Mouse (Mus musculus) adrenal gland, adult 8-10 months (tissue): ENCODE results near the gene Dnajc19. TPM values are rescaled to one million over a fixed set of nuclear protein-coding genes. Genes with fewer than 3 reads are reported as not detected.
"Not testable (repeated sequence)": the region's sequence is repeated elsewhere in the genome, so short reads cannot be mapped to it uniquely, and the experiment has no call there.

ENCODE experiments used
- DNase-seq: peaks from one replicate; pipeline ENCODE4 v3.0.0; 2022
- total RNA-seq, 4 experiments: library from RNA; stranded (reverse); gene quantifications; 2 replicates each; pipeline ENCODE4 v1.2.4; 2022

The Dnajc19 gene
- total RNA-seq = 10 to 100 TPM; 59.6 to 85.2 (median 71.1) TPM

DNA sequence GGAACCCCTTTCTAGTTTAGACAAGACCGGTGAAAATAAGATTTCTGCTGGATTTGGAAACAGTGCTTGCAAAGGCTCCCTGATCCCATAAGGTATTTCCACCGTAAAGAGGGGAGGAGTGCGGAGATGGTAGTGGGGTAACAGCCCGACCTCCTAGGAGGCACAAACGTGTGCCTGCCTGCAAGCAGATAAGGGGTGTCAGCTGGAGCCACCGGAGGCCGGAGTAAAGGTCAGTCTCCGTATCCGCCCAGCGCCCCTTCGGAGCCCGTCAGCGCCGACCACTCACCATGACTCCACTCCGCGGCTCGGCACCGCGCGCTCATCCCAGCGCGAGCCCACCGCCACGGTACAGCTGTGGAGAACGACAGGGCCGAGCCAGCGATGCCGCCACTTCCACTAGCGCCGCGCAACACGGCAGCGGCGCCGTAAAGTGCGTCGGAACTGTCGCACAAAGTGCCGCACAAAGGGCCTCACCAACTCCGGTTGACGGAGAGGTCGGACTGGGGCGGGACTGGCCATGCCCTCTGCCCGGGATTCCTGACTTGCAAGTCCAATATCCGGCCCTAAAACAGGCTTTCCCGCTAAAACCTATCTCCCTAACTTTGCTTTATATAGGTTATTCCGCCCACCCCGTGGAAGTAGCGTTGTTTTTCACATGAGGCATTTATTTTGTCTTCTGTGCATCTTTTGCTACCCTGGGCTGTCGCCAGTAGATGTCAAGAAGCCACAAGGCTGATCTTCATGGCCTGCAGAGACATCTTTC is at the start of gene Dnajc19:
TSS of gene Dnajc19 (minus strand) at position 422 of the 763 bp plus-strand sequence.
- DNase-seq = peak; percentile 90

DNA sequence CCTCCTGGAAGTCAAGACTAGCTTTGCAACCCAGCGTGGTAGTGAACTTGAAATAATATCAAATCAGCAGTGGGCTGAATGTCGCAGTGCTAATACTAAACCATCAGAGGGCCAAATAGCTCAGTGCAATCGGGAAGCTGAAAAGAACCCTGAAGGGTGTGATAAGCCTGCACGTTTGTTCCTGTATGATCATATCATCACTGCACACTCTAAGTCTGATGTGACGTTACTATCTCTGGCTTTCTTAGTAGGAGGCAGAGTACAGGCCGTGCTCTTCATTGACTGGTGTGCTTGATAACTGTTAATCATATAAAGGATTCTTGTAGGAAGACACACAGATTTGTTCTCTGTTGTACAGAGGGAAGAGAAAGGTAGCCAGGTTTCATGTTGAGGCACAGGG is 48.8 kb upstream of the Dnajc19 start:
- DNase-seq = no peak

DNA sequence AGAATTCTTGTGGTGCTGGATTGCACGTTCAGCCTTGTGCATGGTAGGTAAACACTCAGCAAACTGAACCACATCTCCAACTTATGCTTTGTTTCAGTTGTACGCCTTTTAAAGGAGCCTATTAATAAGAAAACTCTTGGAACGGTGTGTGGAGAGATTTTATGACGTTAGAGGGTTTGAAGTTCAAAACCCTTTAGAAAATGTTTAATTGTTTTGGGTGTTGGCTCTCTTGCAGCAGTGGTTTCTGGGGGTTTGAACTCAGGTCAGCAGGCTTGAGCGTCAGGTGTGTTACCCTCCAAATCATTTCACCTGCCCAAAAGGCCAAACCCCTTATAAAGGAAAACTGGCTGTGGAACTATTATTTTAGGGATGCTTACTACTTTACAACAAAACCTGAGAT is 40.2 kb upstream of the Dnajc19 start:
- no peak for DNase-seq

DNA sequence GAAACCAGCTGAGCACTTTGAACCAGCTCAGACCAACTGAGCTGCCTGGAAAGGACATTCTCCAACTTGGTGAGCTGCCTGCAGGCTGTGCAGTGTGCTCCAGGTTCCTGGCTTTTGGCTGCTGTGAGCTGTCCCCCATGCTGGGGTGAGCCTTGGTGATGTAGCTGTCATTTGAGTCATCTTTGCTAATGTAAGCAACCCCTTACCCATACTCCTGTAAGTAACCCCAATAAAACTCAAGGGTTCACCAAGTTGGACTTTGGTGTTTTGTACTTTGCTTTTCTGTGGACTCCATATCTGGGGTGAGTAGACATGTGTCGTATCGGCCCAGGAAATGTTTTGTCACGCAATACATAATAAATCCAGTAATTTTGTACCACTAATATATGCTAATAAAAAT is 39.7 kb upstream of the Dnajc19 start:
- no peak for DNase-seq

DNA sequence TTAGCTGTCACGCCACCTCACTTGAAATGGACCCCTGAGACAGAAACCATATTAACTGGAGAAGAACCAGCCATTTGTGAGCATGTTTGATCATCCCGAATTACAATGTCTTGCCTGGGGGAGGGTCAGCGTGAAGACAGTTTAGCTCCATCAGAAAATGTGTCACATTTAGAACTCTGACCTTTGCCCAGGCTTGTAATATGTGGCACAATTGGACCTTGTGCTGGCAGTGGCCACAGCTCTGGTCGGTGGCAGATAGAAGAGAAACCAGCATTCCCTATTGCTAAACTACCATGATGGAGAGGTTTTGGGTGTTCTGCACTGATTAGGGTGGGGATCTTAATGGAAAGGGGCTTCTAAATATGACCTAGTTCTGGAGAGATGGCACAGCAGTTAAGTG is 38.7 kb upstream of the Dnajc19 start:
- no peak for DNase-seq

DNA sequence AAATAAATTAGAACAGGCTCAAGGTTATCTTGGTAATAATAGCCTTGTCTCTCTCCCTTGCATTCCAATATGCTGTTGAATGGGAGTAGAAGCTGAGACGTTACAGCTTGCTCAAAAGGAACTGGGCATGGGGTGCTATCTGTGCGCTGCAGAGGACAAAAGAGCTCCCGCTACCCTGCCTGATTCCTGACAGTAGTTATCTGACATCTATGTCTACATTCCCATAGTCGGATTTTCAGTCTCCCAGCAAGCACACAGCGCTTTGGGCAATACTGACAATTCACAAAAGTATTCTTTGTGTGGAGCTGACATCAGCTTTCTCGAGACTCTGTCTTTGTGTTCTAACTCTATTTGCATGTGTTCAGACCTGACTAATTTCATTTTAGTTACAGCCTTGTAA is 34.7 kb upstream of the Dnajc19 start:
- no peak for DNase-seq

DNA sequence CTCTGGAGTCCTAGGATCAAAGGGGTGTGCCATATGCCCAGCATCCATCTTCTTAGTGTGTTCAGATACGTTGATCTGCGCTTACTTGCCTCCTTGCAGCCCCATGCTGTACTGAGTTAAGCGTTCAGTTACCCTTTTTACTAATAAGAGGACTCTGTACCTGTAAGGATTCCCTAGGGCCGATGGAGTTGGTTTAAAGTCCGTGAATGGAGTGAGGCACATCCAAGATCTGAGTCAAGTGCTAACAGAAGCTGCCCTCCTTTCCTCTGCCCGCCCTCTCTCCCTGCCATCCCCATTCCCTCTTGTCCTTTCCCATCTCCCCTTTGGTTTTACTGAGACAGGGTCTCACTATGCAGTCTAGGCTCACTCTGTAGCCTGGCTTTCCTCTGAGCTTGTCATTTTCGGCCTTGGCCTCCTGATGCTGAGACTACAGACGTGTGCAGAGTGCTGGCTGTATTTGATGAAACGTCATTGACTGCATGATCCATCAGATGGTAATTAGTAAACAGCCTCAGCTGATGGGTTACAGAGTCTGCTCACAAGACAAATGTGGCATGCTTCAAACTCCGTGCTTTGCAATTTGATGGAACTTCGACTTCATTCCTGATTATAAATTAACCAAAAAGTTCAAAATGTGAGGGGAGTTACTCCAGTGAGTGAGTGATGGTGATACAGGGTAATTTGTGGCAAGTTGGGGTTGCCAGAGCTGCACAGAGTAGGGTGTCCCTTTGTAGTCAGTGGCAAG is 31.0 kb upstream of the Dnajc19 start:
- no peak for DNase-seq

DNA sequence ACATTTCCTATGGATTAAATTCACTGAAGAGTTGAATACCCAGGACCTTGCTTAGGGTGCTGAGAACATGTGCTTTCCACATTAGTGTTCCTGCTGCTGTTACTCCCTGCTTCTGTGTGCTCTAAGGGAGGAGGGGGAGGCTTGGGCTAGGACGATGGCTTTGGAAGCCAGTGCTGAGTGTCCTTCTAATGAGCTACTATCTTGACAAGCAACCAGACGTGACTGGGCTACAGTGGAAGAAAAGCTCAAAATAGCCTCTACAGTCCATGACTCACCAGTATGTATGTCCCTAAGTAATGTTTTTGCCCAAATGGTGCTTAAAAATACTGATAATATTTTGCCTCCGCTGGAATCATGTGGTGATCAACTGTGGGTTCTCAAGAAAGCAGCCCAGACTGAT is 26.5 kb upstream of the Dnajc19 start:
- DNase-seq = no peak

DNA sequence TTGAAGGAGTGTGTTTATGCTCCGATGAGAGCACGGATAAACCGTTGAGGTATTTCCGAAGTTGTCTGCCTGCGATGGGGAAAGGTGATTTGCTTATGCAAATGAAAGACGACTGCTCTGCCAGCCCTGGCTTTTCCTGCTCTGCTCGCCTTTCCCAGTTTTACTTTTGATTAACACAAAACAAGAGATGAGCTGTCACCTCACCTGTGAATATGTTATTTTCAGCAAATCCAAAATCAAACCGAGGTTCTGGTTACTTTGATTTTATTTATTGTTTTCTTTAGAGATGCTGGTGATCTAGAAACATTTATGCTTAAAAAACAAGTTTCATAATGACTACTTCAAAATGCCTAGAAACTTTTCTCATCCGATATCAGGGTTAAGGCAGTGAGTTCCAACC is 25.3 kb upstream of the Dnajc19 start:
- DNase-seq = no peak

DNA sequence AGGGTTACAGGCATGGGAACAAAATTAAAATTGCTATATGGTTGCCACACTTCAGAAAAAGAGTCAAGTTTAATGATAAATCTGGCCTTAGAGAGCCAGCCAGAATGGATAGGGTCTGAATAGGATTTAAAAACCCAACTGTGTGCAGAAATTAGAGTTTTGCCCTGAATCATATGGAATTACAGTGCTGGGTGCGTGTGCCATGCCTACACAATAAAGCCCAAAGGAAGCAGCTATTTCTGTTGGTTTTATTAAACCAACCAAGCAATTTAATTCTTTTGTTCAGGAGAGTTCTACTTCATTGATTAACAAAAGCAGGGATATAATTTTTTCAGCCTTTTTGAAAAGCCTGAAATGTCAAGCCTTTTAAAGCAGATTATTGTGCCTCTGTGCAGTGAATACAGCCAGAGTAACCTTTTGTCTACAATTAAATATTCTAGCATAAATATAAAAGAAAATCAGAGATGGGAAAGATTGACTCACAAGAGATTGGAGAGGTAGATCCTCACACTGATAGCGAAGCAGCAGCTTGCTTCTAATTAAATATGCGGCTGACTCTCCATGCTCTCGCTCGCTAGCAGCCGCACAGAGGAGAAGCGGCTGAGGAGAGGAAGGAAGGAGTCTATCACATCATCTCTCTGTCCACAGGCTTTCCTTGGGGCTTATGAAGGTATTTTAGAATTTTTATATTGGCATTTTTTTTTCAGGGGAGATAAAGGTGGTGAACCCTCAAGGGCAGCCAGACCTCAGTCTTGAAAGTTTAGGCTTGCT is 23.0 kb upstream of the Dnajc19 start:
- no peak for DNase-seq

DNA sequence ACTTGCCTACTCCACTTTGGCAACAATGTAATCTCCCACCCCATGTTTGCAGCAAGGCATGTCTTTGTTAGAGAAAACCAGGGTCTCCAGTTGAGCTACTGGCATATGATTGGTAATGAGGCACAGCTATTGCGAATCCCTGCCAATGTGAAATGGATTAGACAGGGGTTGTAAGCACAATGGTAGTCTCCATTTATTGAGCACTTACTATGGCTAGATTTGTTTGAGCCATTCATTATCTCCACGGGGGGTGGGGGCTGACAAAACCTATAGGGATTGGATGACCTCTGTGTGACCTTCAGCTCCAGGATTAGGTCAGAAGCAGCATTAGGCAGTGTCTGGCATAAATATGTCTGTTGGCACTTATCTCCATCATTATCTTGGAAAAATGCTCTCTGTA is 21.8 kb upstream of the Dnajc19 start:
- no peak for DNase-seq

DNA sequence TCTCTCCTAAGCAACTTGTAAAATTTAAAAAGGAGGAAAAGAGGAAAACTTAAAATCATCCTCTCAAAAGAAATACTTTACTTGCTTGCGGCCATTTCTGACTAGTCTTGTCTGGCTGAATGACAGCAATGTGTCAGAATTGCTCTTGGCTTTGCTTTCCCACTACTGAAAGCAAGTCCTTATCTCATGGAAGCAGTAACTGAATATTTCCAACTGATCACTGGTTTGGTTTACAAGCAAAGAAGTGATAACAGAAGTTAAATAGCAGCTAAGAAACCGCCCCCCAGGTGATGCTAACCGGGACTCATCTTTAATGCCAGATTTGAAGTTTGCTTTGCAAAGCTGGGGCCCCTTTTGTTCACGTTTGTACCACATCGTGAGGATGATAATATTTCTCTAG is 2.5 kb upstream of the Dnajc19 start:
- no peak for DNase-seq

DNA sequence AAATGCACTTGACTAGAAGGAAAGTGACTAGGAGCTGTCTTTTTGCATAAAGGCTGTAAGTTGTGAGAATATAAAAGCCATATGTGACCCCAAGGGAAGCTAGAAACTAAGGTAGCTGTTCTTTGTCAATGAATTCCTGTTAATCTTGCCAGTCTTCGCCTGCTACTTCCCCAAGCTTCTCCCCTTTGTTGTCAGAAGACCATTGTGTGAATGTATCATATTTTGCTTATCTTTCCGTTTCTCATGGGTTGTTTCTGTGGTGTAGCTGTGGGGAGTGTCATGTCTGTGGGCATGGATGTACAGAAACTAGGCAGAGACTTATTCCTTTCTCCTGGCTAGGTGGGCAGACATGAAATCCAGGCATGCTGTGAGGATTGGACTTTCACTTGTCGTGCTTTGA is 808 bp upstream of the Dnajc19 start:
- no peak for DNase-seq

DNA sequence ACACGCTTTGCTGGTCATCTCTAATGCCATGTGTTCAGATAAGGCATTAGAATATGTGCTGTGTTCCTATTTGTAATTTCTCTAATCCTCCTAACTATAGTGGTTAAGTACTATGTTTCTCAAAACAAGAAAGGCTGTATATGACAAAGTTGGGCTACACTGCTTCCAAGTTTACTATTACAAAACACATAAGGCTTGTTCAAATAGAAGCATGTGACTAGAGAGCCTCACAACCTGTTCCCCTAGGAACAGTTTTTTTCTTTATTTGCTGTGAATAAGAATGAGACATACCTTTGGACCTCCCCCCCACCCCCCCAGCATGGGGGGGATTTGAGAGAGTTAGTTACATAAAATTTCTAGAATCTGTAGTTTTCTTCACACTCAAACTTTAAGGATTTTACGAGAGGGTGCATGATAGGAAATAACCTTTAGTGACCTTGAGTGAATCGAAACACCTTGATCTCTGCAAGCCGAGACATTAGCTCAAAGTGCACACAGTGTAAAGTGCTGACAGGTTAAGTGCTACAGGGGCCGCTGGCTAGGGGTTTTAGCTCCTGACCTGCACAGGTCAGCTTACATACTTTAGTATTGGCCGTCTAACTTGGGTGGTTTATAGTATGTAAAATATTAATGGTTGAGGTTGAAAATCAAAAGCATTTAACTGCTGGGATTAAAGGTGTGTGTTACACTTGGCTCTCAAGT is 4.9 kb downstream of the Dnajc19 start:
- no peak for DNase-seq

DNA sequence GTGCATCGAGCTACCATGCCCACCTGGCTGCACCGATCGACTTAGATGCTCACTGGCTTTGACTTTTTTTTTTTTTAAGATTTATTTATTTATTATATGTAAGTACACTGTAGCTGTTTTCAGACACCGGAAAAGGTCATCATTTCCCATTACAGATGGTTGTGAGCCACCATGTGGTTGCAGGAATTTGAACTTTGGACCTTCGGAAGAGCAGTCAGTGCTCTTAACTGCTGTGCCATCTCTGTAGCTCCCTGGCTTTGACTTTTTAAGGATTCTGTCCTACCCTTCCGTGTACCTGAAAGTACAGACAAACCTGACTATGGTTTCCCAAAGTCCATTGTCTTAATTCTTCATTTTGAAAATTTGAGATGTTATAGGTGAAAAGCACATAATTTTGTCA is 8.4 kb downstream of the Dnajc19 start:
- no peak for DNase-seq

DNA sequence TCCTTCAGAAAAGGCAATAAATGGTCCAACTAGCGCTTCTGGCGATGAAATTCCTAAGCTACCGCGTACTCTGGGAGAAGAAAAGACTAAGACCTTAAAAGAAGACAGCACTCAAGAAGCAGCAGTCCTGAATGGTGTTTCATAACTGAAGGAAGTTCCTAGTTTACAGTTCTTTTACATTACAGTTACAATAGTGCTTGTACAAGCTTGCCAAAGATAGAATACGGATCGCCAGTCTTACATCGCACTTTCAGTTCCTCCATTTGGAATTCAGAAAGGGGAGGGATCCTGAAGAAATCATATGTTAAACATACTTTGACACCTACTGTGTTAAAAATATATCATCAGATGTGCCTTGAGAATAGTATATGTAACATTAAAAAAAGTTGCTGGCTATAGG is 12.2 kb downstream of the Dnajc19 start:
- not testable (repeated sequence) for DNase-seq

DNA sequence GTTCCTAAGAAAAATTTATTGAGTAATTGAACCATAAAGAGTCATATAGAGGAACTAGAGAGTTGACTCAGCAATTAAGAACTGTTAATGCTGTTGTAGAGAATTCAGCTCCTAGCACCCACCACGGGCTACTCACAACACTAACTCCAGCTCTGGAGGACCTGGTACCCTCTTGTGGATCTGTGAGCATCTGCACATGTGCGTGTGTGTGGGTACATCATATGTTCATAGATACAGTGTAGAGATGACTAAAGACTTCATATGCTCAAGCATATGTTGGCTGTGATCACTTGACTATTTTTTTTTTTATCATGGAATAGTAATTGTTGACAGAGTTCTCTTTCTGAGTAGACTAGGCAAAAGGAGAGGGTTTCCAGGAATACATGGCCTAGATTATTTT is 18.8 kb downstream of the Dnajc19 start:
- DNase-seq = no peak

DNA sequence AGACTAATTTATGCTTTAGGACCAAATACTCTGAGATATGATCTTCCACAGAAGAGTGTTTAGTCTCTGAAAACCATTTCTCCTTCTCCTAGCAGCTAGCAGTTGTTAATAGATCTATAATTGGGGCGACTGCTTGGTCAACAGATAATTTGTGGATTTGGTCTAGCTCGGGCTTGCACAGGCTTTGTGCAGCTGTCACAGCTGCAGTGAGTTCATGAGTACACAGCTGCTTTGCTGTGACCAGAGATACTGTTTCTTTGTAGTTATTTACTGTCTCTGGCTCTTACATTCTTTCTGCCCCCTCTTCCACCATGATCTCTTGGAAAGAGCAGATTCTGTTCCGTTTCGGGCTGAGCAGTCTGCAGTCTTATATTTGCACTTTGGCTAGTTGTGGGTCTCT is 39.1 kb downstream of the Dnajc19 start:
- DNase-seq = no peak

DNA sequence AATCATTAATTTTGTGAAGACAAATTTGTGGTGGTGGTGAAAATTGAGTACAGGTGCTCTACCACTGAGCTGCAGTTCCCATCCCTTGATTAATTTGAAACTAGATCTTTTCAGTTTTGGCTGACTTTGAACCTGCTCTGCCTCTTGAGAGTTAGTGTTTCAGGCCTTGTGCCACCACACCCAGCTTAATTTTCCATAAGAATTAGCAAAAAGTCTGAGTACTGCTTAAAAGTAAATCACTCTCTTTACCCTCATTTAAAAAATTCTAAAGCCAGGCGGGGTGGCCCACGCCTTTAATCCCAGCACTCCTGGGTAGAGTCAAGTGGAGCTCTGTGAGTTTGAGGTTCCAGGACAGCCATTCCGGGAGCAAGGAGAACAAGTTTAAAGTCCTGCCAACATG is 45.4 kb downstream of the Dnajc19 start:
- DNase-seq = no peak

DNA sequence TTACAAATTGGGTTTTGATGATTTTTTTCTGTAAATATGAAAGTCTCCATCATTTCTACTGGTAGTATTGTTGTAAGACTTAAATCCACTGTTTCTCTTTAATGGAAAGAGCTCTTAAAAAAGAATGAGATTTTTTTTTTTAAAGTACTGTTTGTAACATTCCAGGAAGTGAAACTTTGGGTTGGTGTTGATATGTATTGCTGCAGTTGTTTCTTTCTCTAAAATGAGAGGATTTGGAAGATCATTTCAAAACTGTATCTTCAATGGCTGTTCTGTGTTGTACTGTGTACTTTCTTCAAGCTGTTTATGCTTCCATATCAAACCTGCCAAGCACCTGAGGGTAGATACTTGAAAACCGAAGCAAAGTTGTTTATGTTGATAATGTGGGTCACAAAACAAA is 46.3 kb downstream of the Dnajc19 start:
- DNase-seq = no peak

DNA sequence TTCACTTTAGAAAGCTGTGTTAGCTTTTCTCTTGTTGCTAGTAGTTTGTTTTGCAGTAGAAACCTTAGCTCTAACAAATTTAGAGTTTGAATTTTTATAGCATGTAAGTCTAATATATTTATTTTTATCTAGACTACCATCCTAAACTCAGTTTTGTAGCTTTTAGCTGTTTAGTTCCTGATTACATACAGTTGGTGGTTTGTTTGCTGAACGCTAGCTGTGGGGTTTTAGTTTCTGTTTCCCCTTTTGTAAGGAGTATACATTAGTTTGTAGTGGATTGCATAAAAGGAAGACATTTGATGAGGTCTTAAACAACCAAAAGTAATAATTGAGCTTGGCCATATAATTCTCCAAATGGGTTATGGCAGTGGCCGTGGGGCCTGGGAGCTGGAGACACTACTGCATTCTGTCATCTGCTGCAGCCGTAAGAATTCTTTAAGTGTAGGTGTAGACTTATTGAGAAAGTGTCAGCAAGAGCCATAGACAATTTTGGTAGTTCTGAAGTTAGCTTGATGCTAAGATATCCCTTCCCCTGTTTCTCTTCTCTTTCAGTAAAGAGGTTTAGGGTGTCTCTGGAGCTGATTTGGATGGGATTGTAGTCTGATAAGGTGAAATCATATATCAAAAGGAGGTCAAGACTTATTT is 47.3 kb downstream of the Dnajc19 start:
- DNase-seq = no peak

DNA sequence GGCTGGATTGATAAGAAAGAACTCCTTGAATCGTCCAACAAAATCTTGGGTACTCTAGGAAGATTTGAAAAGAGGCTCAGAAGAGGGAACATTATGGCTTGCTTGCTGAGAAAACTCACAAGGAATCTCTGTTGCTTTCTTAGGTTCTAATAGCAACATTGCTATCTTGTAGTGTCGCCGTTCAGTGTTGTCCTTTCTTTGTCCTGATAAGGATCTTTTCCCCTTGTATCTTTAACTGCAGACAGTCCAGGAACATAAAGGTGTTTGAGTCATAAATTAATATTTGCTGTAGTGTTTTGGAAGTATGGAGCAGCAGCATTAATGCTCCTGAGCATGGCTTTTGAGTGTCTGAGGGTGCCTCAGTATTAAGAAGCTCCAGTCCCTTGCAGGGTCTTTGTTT is 50.5 kb downstream of the Dnajc19 start:
- no peak for DNase-seq
